Comparison of ENCODE assay signal across 9 mouse cellular contexts in genomic region chr5:38632463-38633449, GRCm38 (mm10). TPM values are rescaled to one million over a fixed set of nuclear protein-coding genes. Genes with fewer than 3 reads are reported as not detected.
DNase-seq lines count a peak whose midpoint lies in the region; ATAC-seq lines count a peak whose summit lies in the region.
"Had no signal": no experiment of that assay in that cellular context is flagged by ENCODE, and none has a peak within 500 bp of the region (broad histone marks: within the 10 kb centered on the region; RNA-seq: fewer than 3 reads in every experiment).

No protein-coding gene starts in this region.

- no peak overlapping the region for H3K4me2 ChIP-seq in liver, embryonic 13.5 days
- H3K4me2 ChIP-seq in neural tube, embryonic 13.5 days, result no peak overlapping the region
- H3K4me2 ChIP-seq: embryonic facial prominence, embryonic 12.5 days had no signal

- DNase-seq in 3134 (ENCODE audit: extremely low read depth, insufficient read length, low spot score) (peak; percentile 15), WW6 (ENCODE audit: low read depth, low spot score) (peak; percentile 40)
- peak; percentile 51 to 77 for DNase-seq in cerebellum, postnatal 4 days (ENCODE audit: low spot score in 2 of 2)
- DNase-seq in gastrocnemius, adult 8-10 months (ENCODE audit: low spot score in 2 of 2), result peak; percentile 32 to 38
- DNase-seq in kidney, postnatal 10 days, result peak; percentile 85
- peak; percentile 37 for DNase-seq in liver, embryonic 13.5 days
- peak; percentile 55 for DNase-seq in telencephalon, adult 2 months (ENCODE audit: low read depth, low spot score)

- no peaks in the 10 kb centered on the region for H3K9me3 ChIP-seq in liver, embryonic 13.5 days (replicated peaks)
- H3K9me3 ChIP-seq in neural tube, embryonic 13.5 days, result no peaks in the 10 kb centered on the region
- H3K9me3 ChIP-seq: embryonic facial prominence, embryonic 12.5 days had no signal

- no peak for ATAC-seq in liver, embryonic 13.5 days (ENCODE audit: low read depth)
- 0 out of 2 replicates have a peak, but pooled peaks have one; percentile 36 for ATAC-seq in neural tube, embryonic 13.5 days (ENCODE audit: low read depth)

- H3K4me1 ChIP-seq in liver, embryonic 13.5 days (replicated peaks), result no peaks in the 10 kb centered on the region
- H3K4me1 ChIP-seq in neural tube, embryonic 13.5 days (replicated peaks), result no peaks in the 10 kb centered on the region

- no peak overlapping the region for H3K4me3 ChIP-seq in liver, embryonic 13.5 days (replicated peaks)
- H3K4me3 ChIP-seq in neural tube, embryonic 13.5 days, result no peak overlapping the region
- H3K4me3 ChIP-seq: embryonic facial prominence, embryonic 12.5 days had no signal

- H3K27ac ChIP-seq in liver, embryonic 13.5 days, result no peak overlapping the region
- H3K27ac ChIP-seq in neural tube, embryonic 13.5 days (replicated peaks), result no peak overlapping the region
- H3K27ac ChIP-seq: embryonic facial prominence, embryonic 12.5 days had no signal

- no peaks in the 10 kb centered on the region for H3K27me3 ChIP-seq in liver, embryonic 13.5 days
- H3K27me3 ChIP-seq in neural tube, embryonic 13.5 days, result no peaks in the 10 kb centered on the region
- H3K27me3 ChIP-seq: embryonic facial prominence, embryonic 12.5 days had no signal

- WGBS in liver, embryonic 13.5 days (ENCODE audit: insufficient replicate concordance), result 62% methylated on average over 13 of the region's 13 CpGs
- WGBS in neural tube, embryonic 13.5 days, result 70% methylated on average over 13 of the region's 13 CpGs

- no peaks in the 10 kb centered on the region for H3K36me3 ChIP-seq in liver, embryonic 13.5 days
- H3K36me3 ChIP-seq in neural tube, embryonic 13.5 days, result no peaks in the 10 kb centered on the region
- H3K36me3 ChIP-seq: embryonic facial prominence, embryonic 12.5 days had no signal

- no peak overlapping the region for H3K9ac ChIP-seq in liver, embryonic 13.5 days
- no peak overlapping the region for H3K9ac ChIP-seq in neural tube, embryonic 13.5 days
- H3K9ac ChIP-seq: embryonic facial prominence, embryonic 12.5 days had no signal

RNA-seq across cellular contexts. Expression of gene Zfp518b, which starts 51.9 kb away (rescaled TPM):
- 1 to 10 TPM; 1.8 to 3.0 (median 2.7) TPM for total RNA-seq in gastrocnemius, adult 8-10 months (2022)
- 2.0 and 2.8 TPM in 2 replicates for polyA plus RNA-seq in liver, embryonic 13.5 days (2015; fragmentation: Nextera tagmentation; extraction: Ambion mirVana)
- 37.8 and 39.6 TPM in 2 replicates for polyA plus RNA-seq in neural tube, embryonic 13.5 days (2015; fragmentation: Nextera tagmentation; extraction: Ambion mirVana)

Comparison
In these comparisons a context has a peak if more than half of its experiments do, and no peak if none do; other contexts are left out.
1. DNase-seq: peak in every context shown above with its lines; median percentile 85 in kidney, postnatal 10 days; 64 in cerebellum, postnatal 4 days; 55 in telencephalon, adult 2 months; 40 in WW6; 37 in liver, embryonic 13.5 days; 35 in gastrocnemius, adult 8-10 months; 15 in 3134.
2. RNA of gene Zfp518b, which starts 51.9 kb away (polyA plus RNA-seq): 37.8 to 39.6 TPM in neural tube, embryonic 13.5 days; 2.0 to 2.8 TPM in liver, embryonic 13.5 days; every median in the first group is over 10 times any median in the second.